Mouse (Mus musculus) thymus, adult 2 months (tissue): Measurements from ENCODE around the gene Capns1. TPM values are rescaled to one million over a fixed set of nuclear protein-coding genes. Genes with fewer than 3 reads are reported as not detected.
"Not testable (repeated sequence)": the region's sequence is repeated elsewhere in the genome, so short reads cannot be mapped to it uniquely, and the experiment has no call there.

Source experiments
- DNase-seq: peaks from one replicate; pipeline ENCODE4 v3.0.0; 2021
- H3K27ac ChIP-seq: fragments of 200-500 bp; 2 replicates; pipeline ENCODE4 v1.5.1; 2012; ENCODE audit warnings: low read length, control low read depth; ENCODE audit not compliant: control insufficient read depth, insufficient read depth
- H3K27me3 ChIP-seq: fragments of 200-500 bp; 2 replicates; pipeline ENCODE4 v1.6.1; 2012; ENCODE audit warnings: mild to moderate bottlenecking, low read length, moderate library complexity, mixed read lengths; ENCODE audit not compliant: control insufficient read depth, insufficient read depth
- H3K36me3 ChIP-seq: fragments of 200-500 bp; 2 replicates; pipeline ENCODE4 v1.6.1; 2012; ENCODE audit warnings: mild to moderate bottlenecking, low read length, moderate library complexity; ENCODE audit not compliant: control insufficient read depth, insufficient read depth
- H3K4me1 ChIP-seq: fragments of 200-500 bp; replicated peaks from 2 replicates; pipeline ENCODE4 v1.6.1; 2012; ENCODE audit warnings: low read length; ENCODE audit not compliant: control insufficient read depth, insufficient read depth
- H3K4me3 ChIP-seq: fragments of 200-500 bp; 2 replicates; pipeline ENCODE4 v1.5.1; 2012; ENCODE audit warnings: mild to moderate bottlenecking, low read length, control low read depth, moderate library complexity; ENCODE audit not compliant: control insufficient read depth, insufficient read depth
- CTCF ChIP-seq: fragments of 200-500 bp; IDR thresholded peaks from 2 replicates; pipeline ENCODE4 v1.5.1; 2012; ENCODE audit warnings: mild to moderate bottlenecking, control low read depth, low read length, moderate library complexity, borderline replicate concordance; ENCODE audit not compliant: control insufficient read depth, poor library complexity, insufficient read depth; ENCODE audit errors: extremely low read depth
- POLR2A ChIP-seq: fragments of 200-500 bp; IDR thresholded peaks from 2 replicates; pipeline ENCODE4 v1.6.1; 2012; ENCODE audit warnings: mild to moderate bottlenecking, low read length, control low read depth, moderate library complexity; ENCODE audit not compliant: control insufficient read depth, poor library complexity, insufficient read depth; ENCODE audit errors: extremely low read depth
- WGBS: fragments of 180-500 bp; shearing (Covaris S2); methylation state at CpG from one replicate; pipeline ENCODE4 v1.1.7; 2018; 5-methylcytosine and 5-hydroxymethylcytosine counted together
- polyA plus RNA-seq: library from polyadenylated mRNA; depleted of rRNA; stranded (reverse); fragments of >200 nt; gene quantifications from 2 replicates; pipeline ENCODE4 v1.2.3, GENCODE M21; 2012; rRNA removed

Capns1 gene
- polyA plus RNA-seq: 565 and 739 TPM in 2 replicates

DNA sequence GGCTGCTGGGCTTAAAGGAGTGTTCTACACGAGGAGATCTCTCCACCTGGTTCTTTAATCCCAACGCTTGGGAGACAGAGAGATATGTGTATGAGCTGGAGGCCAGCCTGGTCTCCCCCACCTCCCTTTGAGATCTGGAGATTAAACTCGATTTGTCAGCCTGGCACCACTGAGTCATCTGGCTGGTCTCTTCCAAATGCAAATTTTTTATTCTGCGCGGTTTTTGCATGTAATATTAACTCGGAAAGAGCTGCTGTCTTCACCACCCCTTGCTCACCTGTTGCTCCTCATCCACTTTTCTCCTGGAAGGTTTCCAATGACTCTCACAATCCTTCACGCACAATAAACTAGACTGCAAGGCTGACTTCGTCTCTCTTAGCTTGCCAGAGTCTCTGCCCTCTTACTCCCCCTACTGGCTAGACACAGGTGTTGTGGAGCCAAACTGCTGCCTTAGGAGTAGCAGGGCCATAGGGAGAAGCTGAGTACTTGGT, at the start of gene Capns1:
Gene Capns1 (minus strand): TSS at position 331 of the 491 bp plus-strand sequence.
- Histone ChIP-seq H3K27ac (no peak within 1 kb of the TSS), H3K4me3 (no peak within 1 kb of the TSS), H3K36me3 (no peaks in the 10 kb centered on the region), H3K4me1 (peaks cover 5% of the 10 kb centered on the region), H3K27me3 (no peaks in the 10 kb centered on the region)
- 18% methylated on average over 8 of the region's 8 CpGs for WGBS
- TF ChIP-seq CTCF (peak; percentile 36; the same call in 1 of the 2 replicates), POLR2A (no peak)
- peak; percentile 74 for DNase-seq

DNA sequence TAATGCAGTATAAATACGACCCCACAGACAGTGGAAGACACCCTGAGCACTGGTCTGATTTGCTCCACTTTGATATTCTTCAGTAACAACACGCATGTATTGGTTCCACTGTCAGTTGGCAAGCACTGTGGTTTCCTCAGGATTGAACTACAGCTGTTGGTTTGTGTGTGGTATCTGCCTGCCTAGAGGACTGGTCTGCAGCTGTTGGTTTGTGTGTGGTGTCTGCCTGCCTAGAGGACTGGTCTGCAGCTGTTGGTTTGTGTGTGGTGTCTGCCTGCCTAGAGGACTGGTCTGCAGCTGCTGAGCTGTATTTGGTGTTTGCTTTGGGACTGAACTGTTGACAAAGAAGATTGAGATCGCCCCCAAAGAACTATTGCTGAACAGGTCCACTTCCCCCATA, 38.8 kb upstream of the Capns1 start:
- DNase-seq, H3K4me3 ChIP-seq, H3K27ac ChIP-seq, H3K36me3 ChIP-seq, H3K27me3 ChIP-seq, H3K4me1 ChIP-seq: not testable (repeated sequence)
- 86% methylated on average over 3 of the region's 3 CpGs for WGBS

DNA sequence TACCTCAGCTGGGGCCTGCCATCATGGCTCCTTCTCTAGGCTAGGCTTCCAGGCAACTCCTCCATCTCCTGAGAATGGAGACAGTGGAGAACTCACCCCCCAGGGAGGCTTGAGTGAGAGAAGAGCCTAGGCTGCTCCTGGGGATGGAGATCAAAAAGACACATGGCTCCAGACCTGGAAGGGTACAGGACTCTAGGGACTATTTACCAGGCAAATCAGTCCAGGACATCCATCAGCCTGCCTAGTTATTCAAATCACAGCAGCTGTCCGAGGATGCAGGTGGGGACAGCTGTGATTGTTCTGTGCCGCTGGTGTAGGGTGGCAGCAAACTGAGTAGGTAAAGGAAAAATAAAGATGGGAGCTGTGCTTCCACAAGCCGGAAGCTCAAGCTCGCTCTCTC, 37.0 kb upstream of the Capns1 start, which contains the start of gene Ovol3:
Gene Ovol3 (minus strand): TSS at position 101 of the 400 bp plus-strand sequence.
- Histone ChIP-seq H3K4me3 (no peak within 1 kb of the TSS), H3K36me3 (no peaks in the 10 kb centered on the region), H3K27ac (no peak within 1 kb of the TSS), H3K4me1 (peaks cover 11% of the 10 kb centered on the region), H3K27me3 (no peaks in the 10 kb centered on the region)
- TF ChIP-seq POLR2A: no peak
- no peak for TF ChIP-seq CTCF
- 96% methylated on average over 4 of the region's 4 CpGs for WGBS
- no peak for DNase-seq

DNA sequence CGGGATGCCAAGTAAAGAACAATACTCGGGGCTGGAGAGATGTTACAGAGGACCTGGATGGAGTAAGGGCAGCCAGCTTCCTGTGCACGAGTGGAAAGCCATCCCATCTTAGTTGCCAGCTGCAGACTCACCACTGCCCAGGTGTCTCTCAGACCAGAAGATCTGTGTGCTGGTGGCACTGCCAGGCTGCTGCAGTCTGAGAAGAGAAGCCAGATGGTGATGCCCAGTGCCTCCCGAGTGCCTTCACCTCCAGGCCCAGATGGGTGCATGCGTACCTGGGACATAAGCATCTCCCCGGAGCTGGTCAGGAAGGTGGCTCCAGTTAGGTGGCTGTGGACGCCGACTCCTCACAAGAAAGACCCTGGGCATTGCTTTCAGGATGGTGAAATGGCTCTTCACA, 36.5 kb upstream of the Capns1 start:
- WGBS: 93% methylated on average over 8 of the region's 8 CpGs
- DNase-seq: no peak
- Histone ChIP-seq H3K27me3 (no peaks in the 10 kb centered on the region), H3K4me1 (peaks cover 11% of the 10 kb centered on the region), H3K27ac (no peak overlapping the region), H3K4me3 (no peak overlapping the region), H3K36me3 (no peaks in the 10 kb centered on the region)
- TF ChIP-seq POLR2A (no peak), CTCF (no peak)

DNA sequence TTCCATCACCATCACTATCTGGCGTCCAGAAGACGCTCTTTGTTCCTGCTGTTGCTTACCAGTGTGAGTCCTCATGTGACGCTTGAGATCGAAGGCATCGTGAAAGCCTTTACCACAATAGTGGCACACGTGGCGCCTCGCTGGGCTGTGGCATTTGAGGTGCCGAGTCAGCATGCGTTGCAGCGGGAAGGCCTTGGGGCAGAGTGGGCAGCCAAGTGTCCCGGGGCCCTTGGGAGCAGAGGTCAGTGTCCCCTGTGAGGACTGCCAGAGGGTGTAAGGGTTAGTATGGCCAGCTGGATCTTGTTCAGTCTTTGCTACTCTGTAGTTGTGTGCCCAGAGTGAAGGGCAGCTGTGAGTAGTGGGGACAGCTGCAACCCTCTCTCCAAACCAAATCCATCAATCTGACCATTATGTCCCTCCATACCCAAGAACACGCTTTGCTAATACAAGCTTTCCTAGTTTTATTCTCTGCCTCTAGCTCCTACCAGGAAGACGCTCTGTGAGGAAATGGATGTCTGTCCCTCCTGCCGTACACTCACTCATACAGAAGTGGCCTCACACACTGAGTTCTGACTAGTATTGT, 35.8 kb upstream of the Capns1 start:
- Histone ChIP-seq H3K36me3 (no peaks in the 10 kb centered on the region), H3K27ac (no peak overlapping the region), H3K4me1 (peaks cover 11% of the 10 kb centered on the region), H3K27me3 (no peaks in the 10 kb centered on the region), H3K4me3 (no peak overlapping the region)
- WGBS: 95% methylated on average over 15 of the region's 15 CpGs
- no peak for DNase-seq
- TF ChIP-seq POLR2A (no peak), CTCF (no peak)

DNA sequence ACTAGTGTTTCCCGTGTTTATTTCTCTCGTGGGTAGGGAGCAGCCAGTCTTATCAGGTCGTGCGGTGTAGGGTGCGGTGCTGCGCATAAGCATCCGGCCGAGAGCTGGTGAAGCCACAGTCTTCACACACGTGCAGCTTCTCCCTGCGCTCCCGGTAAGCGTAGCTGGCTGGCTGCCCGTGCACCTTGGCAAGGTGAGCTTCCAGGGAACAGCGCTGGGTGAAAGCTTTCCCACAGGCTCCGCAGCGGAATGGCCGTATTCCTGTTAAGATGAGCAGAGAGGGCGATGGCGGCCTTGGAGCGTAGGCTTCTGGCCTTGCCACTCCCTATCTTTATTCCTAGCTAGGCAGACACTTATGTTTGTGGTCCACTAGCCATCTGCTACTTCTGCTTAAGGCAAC, 34.8 kb upstream of the Capns1 start:
- Histone ChIP-seq H3K4me1 (peaks cover 11% of the 10 kb centered on the region), H3K4me3 (no peak overlapping the region), H3K27ac (no peak overlapping the region), H3K27me3 (no peaks in the 10 kb centered on the region), H3K36me3 (no peaks in the 10 kb centered on the region)
- 92% methylated on average over 20 of the region's 20 CpGs for WGBS
- DNase-seq: no peak
- TF ChIP-seq POLR2A (no peak), CTCF (no peak)
